In genomic region chr12:118829881-118830280, GRCm38 (mm10) we compare ENCODE assay signal across 24 mouse cellular contexts. TPM values are rescaled to one million over a fixed set of nuclear protein-coding genes. Genes with fewer than 3 reads are reported as not detected.
A peak's percentile ranks its signal among the peaks of the same experiment; 100 is the strongest.
DNase-seq lines count a peak whose midpoint lies in the region; ATAC-seq lines count a peak whose summit lies in the region.
"Had no signal": no experiment of that assay in that cellular context is flagged by ENCODE, and none has a peak within 500 bp of the region (broad histone marks: within the 10 kb centered on the region; RNA-seq: fewer than 3 reads in every experiment).

No protein-coding gene starts in this region.

- 42% methylated on average over 6 of the region's 6 CpGs for WGBS in hindbrain, embryonic 12.5 days
- WGBS in hindbrain, embryonic 13.5 days = 36% methylated on average over 6 of the region's 6 CpGs
- WGBS in neural tube, embryonic 11.5 days = 53% methylated on average over 6 of the region's 6 CpGs
- WGBS in neural tube, embryonic 15.5 days = 28% methylated on average over 6 of the region's 6 CpGs

- peaks cover 4% of the 10 kb centered on the region for H3K27me3 ChIP-seq in hindbrain, embryonic 12.5 days
- H3K27me3 ChIP-seq in hindbrain, embryonic 13.5 days = peaks cover 14% of the 10 kb centered on the region
- no peaks in the 10 kb centered on the region for H3K27me3 ChIP-seq in neural tube, embryonic 11.5 days (ENCODE audit: control insufficient read depth, insufficient read depth, low read length)
- H3K27me3 ChIP-seq in neural tube, embryonic 15.5 days (replicated peaks) = peaks cover 6% of the 10 kb centered on the region

- no peak overlapping the region for H3K27ac ChIP-seq in hindbrain, embryonic 12.5 days
- H3K27ac ChIP-seq in hindbrain, embryonic 13.5 days = no peak overlapping the region
- no peak overlapping the region for H3K27ac ChIP-seq in neural tube, embryonic 11.5 days (ENCODE audit: low read depth, low read length)
- H3K27ac ChIP-seq in neural tube, embryonic 15.5 days (replicated peaks) = no peak overlapping the region
- H3K27ac ChIP-seq: embryonic facial prominence, embryonic 13.5 days; embryonic facial prominence, embryonic 15.5 days; forebrain, embryonic 10.5 days; forebrain, embryonic 12.5 days had no signal

- no peak overlapping the region for H3K4me2 ChIP-seq in hindbrain, embryonic 12.5 days (replicated peaks)
- H3K4me2 ChIP-seq in hindbrain, embryonic 13.5 days = no peak overlapping the region
- H3K4me2 ChIP-seq in neural tube, embryonic 11.5 days (ENCODE audit: low read depth) = no peak overlapping the region
- H3K4me2 ChIP-seq in neural tube, embryonic 15.5 days = no peak overlapping the region
- H3K4me2 ChIP-seq: embryonic facial prominence, embryonic 13.5 days; embryonic facial prominence, embryonic 15.5 days; forebrain, embryonic 12.5 days had no signal

- no peak overlapping the region for H3K9ac ChIP-seq in hindbrain, embryonic 12.5 days
- H3K9ac ChIP-seq in hindbrain, embryonic 13.5 days = no peak overlapping the region
- H3K9ac ChIP-seq in neural tube, embryonic 11.5 days (ENCODE audit: low read length) = no peak overlapping the region
- H3K9ac ChIP-seq in neural tube, embryonic 15.5 days (replicated peaks) = no peak overlapping the region
- H3K9ac ChIP-seq: embryonic facial prominence, embryonic 13.5 days; embryonic facial prominence, embryonic 15.5 days; forebrain, embryonic 12.5 days had no signal

- H3K4me1 ChIP-seq in hindbrain, embryonic 12.5 days = no peaks in the 10 kb centered on the region
- H3K4me1 ChIP-seq in hindbrain, embryonic 13.5 days (replicated peaks) = no peaks in the 10 kb centered on the region
- H3K4me1 ChIP-seq in neural tube, embryonic 11.5 days (ENCODE audit: control insufficient read depth, insufficient read depth, low read length) = no peaks in the 10 kb centered on the region
- no peaks in the 10 kb centered on the region for H3K4me1 ChIP-seq in neural tube, embryonic 15.5 days
- H3K4me1 ChIP-seq: embryonic facial prominence, embryonic 13.5 days; embryonic facial prominence, embryonic 15.5 days had no signal

- no peaks in the 10 kb centered on the region for H3K9me3 ChIP-seq in hindbrain, embryonic 12.5 days (replicated peaks)
- H3K9me3 ChIP-seq in hindbrain, embryonic 13.5 days = 0 out of 2 replicates have a peak, but pooled peaks cover 2% of the 10 kb centered on the region
- H3K9me3 ChIP-seq in neural tube, embryonic 11.5 days (ENCODE audit: control insufficient read depth, low read length) = no peaks in the 10 kb centered on the region
- H3K9me3 ChIP-seq in neural tube, embryonic 15.5 days (replicated peaks) = no peaks in the 10 kb centered on the region
- H3K9me3 ChIP-seq: embryonic facial prominence, embryonic 13.5 days; embryonic facial prominence, embryonic 15.5 days; forebrain, embryonic 10.5 days; forebrain, embryonic 12.5 days had no signal

- no peak overlapping the region for H3K4me3 ChIP-seq in hindbrain, embryonic 12.5 days
- H3K4me3 ChIP-seq in hindbrain, embryonic 13.5 days = no peak overlapping the region
- no peak overlapping the region for H3K4me3 ChIP-seq in neural tube, embryonic 11.5 days (ENCODE audit: low read depth, low read length)
- no peak overlapping the region for H3K4me3 ChIP-seq in neural tube, embryonic 15.5 days (replicated peaks)
- H3K4me3 ChIP-seq: embryonic facial prominence, embryonic 13.5 days; embryonic facial prominence, embryonic 15.5 days; erythroblast, embryonic 14.5 days; forebrain, embryonic 10.5 days; forebrain, embryonic 12.5 days had no signal

- H3K36me3 ChIP-seq in hindbrain, embryonic 12.5 days = no peaks in the 10 kb centered on the region
- H3K36me3 ChIP-seq in hindbrain, embryonic 13.5 days = no peaks in the 10 kb centered on the region
- no peaks in the 10 kb centered on the region for H3K36me3 ChIP-seq in neural tube, embryonic 11.5 days (ENCODE audit: control insufficient read depth, insufficient read depth, low read length)
- no peaks in the 10 kb centered on the region for H3K36me3 ChIP-seq in neural tube, embryonic 15.5 days
- H3K36me3 ChIP-seq: embryonic facial prominence, embryonic 13.5 days; embryonic facial prominence, embryonic 15.5 days; forebrain, embryonic 10.5 days; forebrain, embryonic 12.5 days had no signal

- peak; percentile 48; the same call in 1 of the 2 replicates for ATAC-seq in hindbrain, embryonic 12.5 days (ENCODE audit: low FRiP score)
- ATAC-seq in hindbrain, embryonic 13.5 days (ENCODE audit: low FRiP score) = no peak
- peak; percentile 80 for ATAC-seq in neural tube, embryonic 11.5 days (ENCODE audit: insufficient read depth, low FRiP score, low TSS enrichment)
- ATAC-seq in neural tube, embryonic 15.5 days (ENCODE audit: low FRiP score) = no peak
- ATAC-seq: forebrain, embryonic 14.5 days; forebrain, embryonic 16.5 days had no signal

- DNase-seq in embryo, embryonic 11 days = peak; percentile 7
- DNase-seq in embryo, embryonic 9.5 days (ENCODE audit: extremely low spot score) = no peak
- no peak for DNase-seq in neural tube, embryonic 11.5 days (ENCODE audit: low spot score)
- peak; percentile 23 for DNase-seq in mesoderm, embryonic 11.5 days (ENCODE audit: low read depth, low spot score)
- no peak for DNase-seq in yolk sac, embryonic 10.5 days (ENCODE audit: low spot score)
- DNase-seq: adrenal gland, adult 2 months; adrenal gland, postnatal 10 days; adrenal gland, postnatal 25 days; cerebellum, adult 11 months; cerebellum, adult 18-20 months; cerebellum, adult 8-10 months; cerebellum, adult 9-11 months; cerebellum, postnatal 14 days; cerebellum, postnatal 36 days had no signal

RNA-seq across cellular contexts. Expression of gene Sp8, which starts 16.2 kb away (rescaled TPM):
- 7.1 and 8.8 TPM in 2 replicates for polyA plus RNA-seq in hindbrain, embryonic 12.5 days (2016; fragmentation: Nextera tagmentation; extraction: Ambion mirVana)
- 3.8 and 5.9 TPM in 2 replicates for polyA plus RNA-seq in hindbrain, embryonic 13.5 days (2015; fragmentation: Nextera tagmentation; extraction: Ambion mirVana)
- 9.4 and 9.8 TPM in 2 replicates for polyA plus RNA-seq in neural tube, embryonic 11.5 days (2014; fragmentation: Nextera tagmentation; extraction: Ambion mirVana)
- polyA plus RNA-seq in neural tube, embryonic 15.5 days (2015; fragmentation: Nextera tagmentation; extraction: Ambion mirVana) = 3.4 and 4.0 TPM in 2 replicates
- polyA plus RNA-seq: adrenal gland, adult 2 months; erythroblast, embryonic 14.5 days had no signal

Comparison
In these comparisons a context has a peak if more than half of its experiments do, and no peak if none do; other contexts are left out.
1. DNase-seq: peak in embryo, embryonic 11 days (single experiment) and mesoderm, embryonic 11.5 days (single experiment); none in embryo, embryonic 9.5 days (single experiment), neural tube, embryonic 11.5 days (single experiment) and yolk sac, embryonic 10.5 days (single experiment).
2. ATAC-seq: peak in hindbrain, embryonic 12.5 days (single experiment) and neural tube, embryonic 11.5 days (single experiment); none in hindbrain, embryonic 13.5 days (single experiment) and neural tube, embryonic 15.5 days (single experiment).